Mouse (Mus musculus) limb, embryonic 14.5 days (tissue): ENCODE data around the gene Thap12. TPM values are rescaled to one million over a fixed set of nuclear protein-coding genes. Genes with fewer than 3 reads are reported as not detected.
A peak's percentile ranks its signal among the peaks of the same experiment; 100 is the strongest.

Experiments
- ATAC-seq: fragments of 200-750 bp; cut with Nextera tagmentation; 2 replicates; pipeline ENCODE4 v1.8.0; 2017; ENCODE audit warnings: low read depth, moderate number of reproducible peaks, moderate TSS enrichment; ENCODE audit not compliant: low FRiP score
- DNase-seq: peaks from one replicate; pipeline ENCODE4 v3.0.0-alpha.2; 2015; ENCODE audit warnings: low spot score
- H3K27ac ChIP-seq: fragments of 300-500 bp; sonication (generic); replicated peaks from 2 replicates; pipeline ENCODE4 v1.5.1; 2014; ENCODE audit warnings: low read depth, mild to moderate bottlenecking, low read length, moderate library complexity, mixed read lengths
- H3K27me3 ChIP-seq: fragments of 300-500 bp; sonication (generic); 2 replicates; pipeline ENCODE4 v1.6.1; 2014; ENCODE audit warnings: low read length, mixed read lengths; ENCODE audit not compliant: control insufficient read depth, insufficient read depth
- H3K36me3 ChIP-seq: fragments of 300-500 bp; sonication (generic); 2 replicates; pipeline ENCODE4 v1.6.1; 2014; ENCODE audit warnings: mild to moderate bottlenecking, low read length, moderate library complexity, mixed read lengths; ENCODE audit not compliant: control insufficient read depth, insufficient read depth
- H3K4me1 ChIP-seq: fragments of 300-500 bp; sonication (generic); 2 replicates; pipeline ENCODE4 v1.6.1; 2014; ENCODE audit warnings: antibody characterized with exemption, low read length, mixed read lengths; ENCODE audit not compliant: control insufficient read depth, insufficient read depth
- H3K4me2 ChIP-seq: fragments of 300-500 bp; sonication (generic); replicated peaks from 2 replicates; pipeline ENCODE4 v1.6.1; 2014; ENCODE audit warnings: low read depth, mild to moderate bottlenecking, low read length, moderate library complexity; ENCODE audit not compliant: severe bottlenecking
- H3K4me3 ChIP-seq: fragments of 300-500 bp; sonication (generic); replicated peaks from 2 replicates; pipeline ENCODE4 v1.5.1; 2014; ENCODE audit warnings: low read length
- H3K9ac ChIP-seq: fragments of 300-500 bp; sonication (generic); 2 replicates; pipeline ENCODE4 v1.6.1; 2014; ENCODE audit warnings: mild to moderate bottlenecking, low read depth, low read length, moderate library complexity; ENCODE audit not compliant: severe bottlenecking
- H3K9me3 ChIP-seq: fragments of 300-500 bp; sonication (generic); 2 replicates; pipeline ENCODE4 v1.6.1; 2016; ENCODE audit warnings: low read length; ENCODE audit not compliant: control insufficient read depth
- POLR2A ChIP-seq: fragments of 200-500 bp; IDR thresholded peaks from 2 replicates; pipeline ENCODE4 v1.8.0; 2012; ENCODE audit warnings: inconsistent platforms, mild to moderate bottlenecking, moderate library complexity, borderline replicate concordance; ENCODE audit not compliant: insufficient read depth, insufficient read length; ENCODE audit errors: extremely low read depth
- WGBS: fragments of 180-500 bp; shearing (Covaris S2); extraction: QIAGEN DNeasy Blood & Tissue Kit; methylation state at CpG from one replicate; pipeline ENCODE4 v1.1.7; 2014; 5-methylcytosine and 5-hydroxymethylcytosine counted together
- polyA plus RNA-seq, 2 experiments: library from polyadenylated mRNA; depleted of rRNA in 1 of 2; stranded (reverse) in 1 of 2; unstranded in 1 of 2; fragments of >200 nt; fragmentation: Nextera tagmentation in 1 of 2; extraction: Ambion mirVana in 1 of 2; gene quantifications; 2 replicates each; pipeline versions ENCODE4 v1.2.1 to v1.2.3; 2012 to 2014

Gene Thap12
- polyA plus RNA-seq, 2 experiments = 42.1 to 68.5 TPM

DNA sequence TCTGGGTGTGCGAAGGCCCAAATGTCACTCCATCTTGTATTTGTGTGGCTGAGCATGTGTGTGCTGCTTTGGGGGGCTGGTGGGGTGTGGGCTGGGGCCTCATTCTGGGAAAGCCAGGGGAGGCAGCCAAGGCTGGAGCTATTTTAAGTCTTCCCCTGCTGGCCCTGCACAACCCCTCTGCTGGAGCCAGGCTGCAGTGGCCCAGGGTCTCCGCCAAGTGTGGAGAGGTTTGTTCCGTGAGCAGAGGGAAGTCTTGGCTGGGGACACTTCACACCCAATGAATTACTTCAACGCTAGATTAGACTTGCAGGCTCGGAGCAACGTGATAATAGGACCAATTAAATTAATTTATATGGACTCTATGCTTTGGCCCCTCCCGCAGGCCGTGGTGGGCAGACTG is 49.8 kb downstream of the Thap12 start:
- Histone ChIP-seq H3K9me3 (no peaks in the 10 kb centered on the region), H3K4me2 (no peak overlapping the region), H3K36me3 (no peaks in the 10 kb centered on the region), H3K9ac (no peak overlapping the region), H3K27me3 (no peaks in the 10 kb centered on the region), H3K4me3 (no peak overlapping the region), H3K27ac (no peak overlapping the region), H3K4me1 (peaks cover 28% of the 10 kb centered on the region)
- no peak for TF ChIP-seq POLR2A
- 43% methylated on average over 8 of the region's 8 CpGs for WGBS
- ATAC-seq = 0 out of 2 replicates have a peak, but pooled peaks have one; percentile 53
- peak; percentile 38 for DNase-seq

DNA sequence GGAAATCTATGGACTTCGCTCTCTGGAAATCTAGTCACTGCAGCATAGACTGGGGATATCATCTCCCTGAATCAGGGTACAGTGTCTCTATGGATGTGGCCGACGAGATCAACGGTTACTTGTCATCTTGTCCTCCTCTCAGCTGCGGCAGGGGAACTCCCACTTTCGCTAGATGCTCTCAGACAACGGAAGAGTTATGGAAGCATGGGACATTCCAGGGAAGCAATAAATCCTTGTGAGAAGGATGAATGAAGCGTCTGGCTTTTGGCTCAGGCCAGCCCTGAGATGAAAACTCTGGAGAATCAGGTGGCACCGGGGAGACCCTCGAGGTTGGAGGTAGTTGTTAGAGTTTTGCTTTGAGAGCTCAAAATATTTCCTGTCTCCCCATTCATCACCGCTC is 53.1 kb downstream of the Thap12 start:
- no peaks in the 10 kb centered on the region for H3K9me3 ChIP-seq
- H3K27me3 ChIP-seq = no peaks in the 10 kb centered on the region
- TF ChIP-seq POLR2A = no peak
- H3K4me2 ChIP-seq = no peak overlapping the region
- no peak overlapping the region for H3K9ac ChIP-seq
- 57% methylated on average over 11 of the region's 11 CpGs for WGBS
- ATAC-seq = no peak
- no peak overlapping the region for H3K4me3 ChIP-seq
- H3K4me1 ChIP-seq = peaks cover 22% of the 10 kb centered on the region
- DNase-seq = no peak
- no peak overlapping the region for H3K27ac ChIP-seq
- H3K36me3 ChIP-seq = no peaks in the 10 kb centered on the region

DNA sequence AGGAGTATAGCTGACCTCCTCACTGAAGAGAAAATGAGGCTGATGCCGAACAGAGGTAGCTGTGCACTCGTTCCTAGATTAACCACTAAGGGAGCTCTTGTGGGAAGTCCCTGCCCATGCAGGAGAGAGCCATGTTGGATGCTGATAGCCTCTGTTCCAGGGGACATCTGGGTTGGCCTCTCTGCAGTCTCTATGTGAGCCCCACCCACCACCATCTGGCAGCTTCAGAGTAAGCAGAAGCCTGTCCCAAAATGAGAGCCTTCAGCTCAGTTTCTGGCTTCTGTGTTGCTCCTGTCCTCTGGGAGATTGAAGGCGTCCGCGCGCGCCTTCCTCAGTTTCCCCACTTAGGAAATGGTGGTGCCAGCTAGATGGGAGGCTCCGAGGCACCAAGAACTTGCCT is 53.7 kb downstream of the Thap12 start:
- Histone ChIP-seq H3K9ac (no peak overlapping the region), H3K36me3 (no peaks in the 10 kb centered on the region), H3K4me1 (peaks cover 22% of the 10 kb centered on the region), H3K27ac (no peak overlapping the region), H3K27me3 (no peaks in the 10 kb centered on the region), H3K4me2 (no peak overlapping the region), H3K9me3 (no peaks in the 10 kb centered on the region), H3K4me3 (no peak overlapping the region)
- WGBS = 66% methylated on average over 8 of the region's 8 CpGs
- DNase-seq (no peak), ATAC-seq (no peak)
- TF ChIP-seq POLR2A = no peak

DNA sequence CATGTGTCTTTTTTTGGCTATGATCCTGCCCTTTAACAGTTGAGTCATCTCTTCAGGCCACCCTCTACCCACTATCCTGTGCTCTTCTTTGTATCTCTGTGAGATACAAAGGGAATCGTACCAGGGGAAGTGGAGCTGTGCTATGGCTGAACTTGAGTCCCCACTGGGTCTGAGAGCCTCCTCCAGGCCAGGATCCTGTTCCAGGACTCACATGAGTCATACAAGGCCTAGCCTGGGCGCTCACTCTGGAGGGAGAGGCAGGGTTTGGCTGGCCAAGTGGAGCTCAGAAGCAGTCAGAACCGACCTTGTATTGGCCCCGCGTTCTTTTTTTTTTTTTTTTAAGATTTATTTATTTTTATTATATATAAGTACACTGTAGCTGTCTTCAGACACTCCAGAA is 57.2 kb downstream of the Thap12 start:
- 90% methylated on average over 5 of the region's 5 CpGs for WGBS
- DNase-seq = no peak
- Histone ChIP-seq H3K27ac (no peak overlapping the region), H3K4me1 (peaks cover 11% of the 10 kb centered on the region), H3K4me2 (no peak overlapping the region), H3K9me3 (no peaks in the 10 kb centered on the region), H3K9ac (no peak overlapping the region), H3K4me3 (no peak overlapping the region), H3K36me3 (no peaks in the 10 kb centered on the region), H3K27me3 (no peaks in the 10 kb centered on the region)
- no peak for TF ChIP-seq POLR2A
- ATAC-seq = no peak

DNA sequence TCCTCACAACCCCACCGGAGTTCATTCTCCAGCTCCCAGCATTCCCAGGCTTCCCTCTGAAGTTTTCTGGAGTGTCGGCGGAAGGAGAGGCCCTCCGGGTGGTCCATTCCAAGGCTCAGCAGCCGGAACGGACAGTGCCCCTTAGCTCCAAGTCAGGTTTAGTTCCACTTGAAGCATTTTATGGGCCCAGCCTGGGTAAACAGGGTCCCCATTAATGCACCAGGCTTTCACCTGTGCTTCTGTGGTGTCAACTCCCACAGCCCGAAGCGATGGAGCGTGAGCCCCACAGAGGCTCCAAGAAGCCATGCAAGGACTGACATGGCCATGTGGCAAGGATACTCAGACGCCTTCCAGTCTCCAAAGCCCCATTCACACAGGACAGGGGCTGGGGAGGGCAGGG is 61.0 kb downstream of the Thap12 start:
- no peak for DNase-seq
- H3K27me3 ChIP-seq = no peaks in the 10 kb centered on the region
- 84% methylated on average over 10 of the region's 10 CpGs for WGBS

DNA sequence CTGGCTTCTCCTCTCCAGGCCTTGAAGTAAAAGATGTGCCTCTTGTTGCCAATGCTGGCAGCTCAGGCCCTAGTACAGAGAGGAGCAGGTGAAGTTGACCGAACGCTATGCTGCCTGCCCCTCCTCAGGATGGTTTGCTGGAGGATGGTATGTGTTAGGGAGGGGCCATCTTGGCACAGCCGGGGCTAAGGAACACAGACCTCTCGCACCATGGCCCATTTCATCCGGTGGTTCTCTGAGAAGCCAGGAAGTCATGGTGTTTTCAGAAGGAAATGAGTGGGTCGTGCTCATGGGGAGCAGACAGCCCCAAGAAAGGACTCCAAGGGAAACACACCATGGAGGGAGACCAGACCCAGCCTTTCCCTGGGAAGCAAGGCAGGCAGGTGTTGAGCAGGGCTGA is 64.4 kb downstream of the Thap12 start:
- Histone ChIP-seq H3K4me2 (no peak overlapping the region), H3K36me3 (no peaks in the 10 kb centered on the region), H3K9ac (no peak overlapping the region), H3K27ac (no peak overlapping the region), H3K4me3 (no peak overlapping the region), H3K27me3 (no peaks in the 10 kb centered on the region), H3K9me3 (no peaks in the 10 kb centered on the region), H3K4me1 (peaks cover 29% of the 10 kb centered on the region)
- TF ChIP-seq POLR2A = no peak
- 51% methylated on average over 6 of the region's 6 CpGs for WGBS
- ATAC-seq (no peak), DNase-seq (no peak)

More for the DNA sequence above, 61.0 kb downstream of the Thap12 start:
- no peaks in the 10 kb centered on the region for H3K9me3 ChIP-seq
- H3K36me3 ChIP-seq = no peaks in the 10 kb centered on the region
- H3K4me2 ChIP-seq = no peak overlapping the region
- TF ChIP-seq POLR2A = no peak
- no peak overlapping the region for H3K27ac ChIP-seq
- H3K4me1 ChIP-seq = peaks cover under 1% of the 10 kb centered on the region
- no peak for ATAC-seq
- no peak overlapping the region for H3K4me3 ChIP-seq
- no peak overlapping the region for H3K9ac ChIP-seq

Other genes starting within 250 kb of the Thap12 start
- gene Lrrc32, start 213.8 kb upstream of the Thap12 start, polyA plus RNA-seq (2012; rRNA removed) = 12.3 and 16.1 TPM in 2 replicates
- gene Lrrc32, start 213.8 kb upstream of the Thap12 start, polyA plus RNA-seq (2014; fragmentation: Nextera tagmentation; extraction: Ambion mirVana) = 8.9 and 10.5 TPM in 2 replicates
- 46.4 and 50.3 TPM in 2 replicates for gene Emsy, start 46.3 kb upstream of the Thap12 start, polyA plus RNA-seq (2012; rRNA removed)
- gene Emsy, start 46.3 kb upstream of the Thap12 start, polyA plus RNA-seq (2014; fragmentation: Nextera tagmentation; extraction: Ambion mirVana) = 32.0 and 40.9 TPM in 2 replicates
- gene Wnt11, start 132.0 kb downstream of the Thap12 start, polyA plus RNA-seq (2012; rRNA removed) = 115 and 178 TPM in 2 replicates
- gene Wnt11, start 132.0 kb downstream of the Thap12 start, polyA plus RNA-seq (2014; fragmentation: Nextera tagmentation; extraction: Ambion mirVana) = 39.1 and 40.1 TPM in 2 replicates